Mouse (Mus musculus): ENCODE measurements around the gene G0s2.

G0s2 gene

GRCm38 (mm10) chr1:193272916-193273601 is at the start of gene G0s2:
TSS of gene G0s2 (minus strand) at chr1:193273217.
- peak; percentile 99 for DNase-seq

- DNase-seq = no peak
Observed at GRCm38 (mm10) chr1:193320398-193320797, 47.4 kb upstream of the G0s2 start.

GRCm38 (mm10) chr1:193319721-193320120 is 46.7 kb upstream of the G0s2 start:
- DNase-seq = no peak

GRCm38 (mm10) chr1:193317159-193317559 is 44.1 kb upstream of the G0s2 start:
- DNase-seq = peak; percentile 99

GRCm38 (mm10) chr1:193316358-193316750 is 43.3 kb upstream of the G0s2 start:
- no peak for DNase-seq

GRCm38 (mm10) chr1:193315705-193316357 is 42.8 kb upstream of the G0s2 start:
- peak; percentile 100 for DNase-seq

- no peak for DNase-seq
Observed at GRCm38 (mm10) chr1:193311596-193311995, 38.6 kb upstream of the G0s2 start.

- DNase-seq = no peak
Observed at GRCm38 (mm10) chr1:193310519-193311085, 37.6 kb upstream of the G0s2 start.

GRCm38 (mm10) chr1:193309785-193310518 is 36.9 kb upstream of the G0s2 start:
- DNase-seq = no peak

GRCm38 (mm10) chr1:193306832-193307231 is 33.8 kb upstream of the G0s2 start:
- DNase-seq = no peak

- no peak for DNase-seq
Observed at GRCm38 (mm10) chr1:193305386-193305785, 32.4 kb upstream of the G0s2 start.

- no peak for DNase-seq
Observed at GRCm38 (mm10) chr1:193303096-193303495, 30.1 kb upstream of the G0s2 start.

- DNase-seq = no peak
Observed at GRCm38 (mm10) chr1:193302093-193302405, 29.0 kb upstream of the G0s2 start.

GRCm38 (mm10) chr1:193301216-193302092 is 28.4 kb upstream of the G0s2 start:
- DNase-seq = no peak

- no peak for DNase-seq
Observed at GRCm38 (mm10) chr1:193299995-193300394, 27.0 kb upstream of the G0s2 start.

- no peak for DNase-seq
Observed at GRCm38 (mm10) chr1:193298141-193298765, 25.2 kb upstream of the G0s2 start.

GRCm38 (mm10) chr1:193295920-193296319 is 22.9 kb upstream of the G0s2 start:
- DNase-seq = no peak

- DNase-seq = no peak
Observed at GRCm38 (mm10) chr1:193293926-193294325, 20.9 kb upstream of the G0s2 start.

- DNase-seq = no peak
Observed at GRCm38 (mm10) chr1:193293039-193293438, 20.0 kb upstream of the G0s2 start.

GRCm38 (mm10) chr1:193290686-193291085 is 17.7 kb upstream of the G0s2 start:
- DNase-seq = no peak

GRCm38 (mm10) chr1:193289914-193290313 is 16.9 kb upstream of the G0s2 start:
- no peak for DNase-seq

- no peak for DNase-seq
Observed at GRCm38 (mm10) chr1:193289076-193289475, 16.1 kb upstream of the G0s2 start.

Measured in heart, adult 11 months (tissue).